Mouse (Mus musculus): ENCODE measurements at regions not wholly inside any gene's neighbourhood (a gene's known extent, or its start where the extent isn't known, plus 50 kb on each side); places are given as distances from the start of the nearest gene placed in this dataset.
A peak's percentile ranks its signal among the peaks of the same experiment; 100 is the strongest.

GRCm38 (mm10) chr15:96773656-96774055 lies 74.1 kb upstream of the Slc38a2 start:
- DNase-seq (ENCODE audit: low read depth, low spot score) = no peak

GRCm38 (mm10) chr15:96772701-96773100 lies 73.2 kb upstream of the Slc38a2 start:
- no peak for DNase-seq (ENCODE audit: low read depth, low spot score)

GRCm38 (mm10) chr15:96770786-96771185 lies 71.3 kb upstream of the Slc38a2 start:
- DNase-seq (ENCODE audit: low read depth, low spot score) = no peak

GRCm38 (mm10) chr15:96770299-96770698 lies 70.8 kb upstream of the Slc38a2 start:
- no peak for DNase-seq (ENCODE audit: low read depth, low spot score)

- DNase-seq (ENCODE audit: low read depth, low spot score) = no peak
Observed at GRCm38 (mm10) chr15:96769751-96770150, 70.2 kb upstream of the Slc38a2 start.

- peak; percentile 60 for DNase-seq (ENCODE audit: low read depth, low spot score)
Observed at GRCm38 (mm10) chr15:96768301-96768993, 68.9 kb upstream of the Slc38a2 start.

GRCm38 (mm10) chr15:96767188-96767587 lies 67.7 kb upstream of the Slc38a2 start:
- no peak for DNase-seq (ENCODE audit: low read depth, low spot score)

- no peak for DNase-seq (ENCODE audit: low read depth, low spot score)
Observed at GRCm38 (mm10) chr15:96766238-96766637, 66.7 kb upstream of the Slc38a2 start.

- DNase-seq (ENCODE audit: low read depth, low spot score) = no peak
Observed at GRCm38 (mm10) chr15:96763611-96764010, 64.1 kb upstream of the Slc38a2 start.

GRCm38 (mm10) chr15:96759078-96759995 lies 59.8 kb upstream of the Slc38a2 start:
- no peak for DNase-seq (ENCODE audit: low read depth, low spot score)

GRCm38 (mm10) chr15:96757446-96758198 lies 58.1 kb upstream of the Slc38a2 start:
- DNase-seq (ENCODE audit: low read depth, low spot score) = no peak

GRCm38 (mm10) chr15:96756456-96756855 lies 56.9 kb upstream of the Slc38a2 start:
- DNase-seq (ENCODE audit: low read depth, low spot score) = no peak

GRCm38 (mm10) chr15:96755951-96756350 lies 56.4 kb upstream of the Slc38a2 start:
- DNase-seq (ENCODE audit: low read depth, low spot score) = no peak

GRCm38 (mm10) chr15:96755322-96755942 lies 55.9 kb upstream of the Slc38a2 start:
- no peak for DNase-seq (ENCODE audit: low read depth, low spot score)

- DNase-seq (ENCODE audit: low read depth, low spot score) = no peak
Observed at GRCm38 (mm10) chr15:96754079-96754478, 54.5 kb upstream of the Slc38a2 start.

- no peak for DNase-seq (ENCODE audit: low read depth, low spot score)
Observed at GRCm38 (mm10) chr15:96752719-96753118, 53.2 kb upstream of the Slc38a2 start.

GRCm38 (mm10) chr15:96752062-96752358 lies 52.5 kb upstream of the Slc38a2 start:
- DNase-seq (ENCODE audit: low read depth, low spot score) = no peak

GRCm38 (mm10) chr15:96751243-96752061 lies 51.9 kb upstream of the Slc38a2 start:
- no peak for DNase-seq (ENCODE audit: low read depth, low spot score)

- DNase-seq (ENCODE audit: low read depth, low spot score) = no peak
Observed at GRCm38 (mm10) chr15:96749534-96750256, 50.2 kb upstream of the Slc38a2 start.
